12 mouse cellular contexts compared by ENCODE assay signal in the genomic region with DNA sequence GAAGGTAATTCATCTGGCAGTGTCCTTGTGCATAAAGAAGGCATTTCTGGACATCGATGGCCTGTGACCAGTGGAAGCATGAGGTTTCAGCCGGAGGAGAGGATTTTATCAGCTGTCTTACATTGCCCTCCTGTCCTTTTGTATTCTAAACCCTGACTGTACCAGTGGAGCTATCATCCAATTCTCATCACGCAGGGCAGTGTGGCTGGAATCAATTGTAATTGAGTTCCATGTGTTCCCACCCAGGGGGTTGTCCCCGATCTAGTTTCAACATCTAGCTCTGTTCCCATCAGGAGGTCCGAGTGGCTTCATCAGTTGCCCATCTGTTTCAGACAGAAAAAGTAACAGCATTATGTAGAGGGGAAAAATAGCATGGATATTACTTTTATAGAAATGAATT.
A peak's percentile ranks its signal among the peaks of the same experiment; 100 is the strongest.
DNase-seq lines count a peak whose midpoint lies in the region; ATAC-seq and TF ChIP-seq lines count a peak whose summit lies in the region.
"Had no signal": no experiment of that assay in that cellular context is flagged by ENCODE, and none has a peak within 500 bp of the region (broad histone marks: within the 10 kb centered on the region; RNA-seq: fewer than 3 reads in every experiment).

No protein-coding gene starts in this region.

- no peak for TF ChIP-seq CTCF in brain, embryonic 14.5 days (IDR thresholded peaks at IDR 0.05; ENCODE audit: borderline replicate concordance, extremely low read depth, insufficient read depth, insufficient read length)
- no peak for TF ChIP-seq CTCF in kidney, adult 2 months (conservative IDR thresholded peaks at IDR 0.05; ENCODE audit: insufficient read depth, insufficient read length, low read depth, low read length)

- no peak for TF ChIP-seq POLR2A in brain, embryonic 14.5 days (IDR thresholded peaks at IDR 0.05; ENCODE audit: borderline replicate concordance, extremely low read depth, insufficient read depth, insufficient read length, poor library complexity, severe bottlenecking)
- no peak for TF ChIP-seq POLR2A in kidney, adult 2 months (IDR thresholded peaks at IDR 0.05; ENCODE audit: low read depth, low read length)

- no peak overlapping the region for H3K4me3 ChIP-seq in hindbrain, embryonic 10.5 days
- no peak overlapping the region for H3K4me3 ChIP-seq in midbrain, embryonic 15.5 days
- H3K4me3 ChIP-seq in kidney, adult 2 months (ENCODE audit: insufficient read depth, low read depth, low read length): no peak overlapping the region
- H3K4me3 ChIP-seq: embryonic facial prominence, embryonic 12.5 days; heart, embryonic 12.5 days; megakaryocyte, embryonic 14.5 days had no signal

- no peaks in the 10 kb centered on the region for H3K27me3 ChIP-seq in hindbrain, embryonic 10.5 days (ENCODE audit: insufficient read depth, poor library complexity, severe bottlenecking)
- no peaks in the 10 kb centered on the region for H3K27me3 ChIP-seq in midbrain, embryonic 15.5 days (replicated peaks)
- no peaks in the 10 kb centered on the region for H3K27me3 ChIP-seq in kidney, adult 2 months (replicated peaks; ENCODE audit: control insufficient read depth, insufficient read depth, low read length)
- H3K27me3 ChIP-seq: embryonic facial prominence, embryonic 12.5 days; heart, embryonic 12.5 days; megakaryocyte, embryonic 14.5 days had no signal

- WGBS in hindbrain, embryonic 10.5 days: 30% methylated on average over 5 of the region's 5 CpGs
- 27% methylated on average over 5 of the region's 5 CpGs for WGBS in midbrain, embryonic 15.5 days
- 61% methylated on average over 5 of the region's 5 CpGs for WGBS in kidney, adult 2 months

- no peaks in the 10 kb centered on the region for H3K9me3 ChIP-seq in hindbrain, embryonic 10.5 days
- H3K9me3 ChIP-seq in midbrain, embryonic 15.5 days: no peaks in the 10 kb centered on the region
- H3K9me3 ChIP-seq: embryonic facial prominence, embryonic 12.5 days; heart, embryonic 12.5 days; megakaryocyte, embryonic 14.5 days had no signal

- H3K4me2 ChIP-seq in midbrain, embryonic 15.5 days: no peak overlapping the region
- H3K4me2 ChIP-seq: embryonic facial prominence, embryonic 12.5 days; heart, embryonic 12.5 days had no signal

- H3K9ac ChIP-seq in midbrain, embryonic 15.5 days: no peak overlapping the region
- H3K9ac ChIP-seq: embryonic facial prominence, embryonic 12.5 days; heart, embryonic 12.5 days had no signal

- 0 out of 2 replicates have a peak, but pooled peaks cover 4% of the 10 kb centered on the region for H3K4me1 ChIP-seq in hindbrain, embryonic 10.5 days (replicated peaks)
- peaks cover 9% of the 10 kb centered on the region for H3K4me1 ChIP-seq in midbrain, embryonic 15.5 days
- H3K4me1 ChIP-seq in kidney, adult 2 months (ENCODE audit: control insufficient read depth, insufficient read depth, low read length): no peaks in the 10 kb centered on the region
- H3K4me1 ChIP-seq: embryonic facial prominence, embryonic 12.5 days; heart, embryonic 12.5 days; megakaryocyte, embryonic 14.5 days had no signal

- peak overlapping the region; percentile 35; the same call in 1 of the 2 replicates for H3K27ac ChIP-seq in hindbrain, embryonic 10.5 days
- H3K27ac ChIP-seq in midbrain, embryonic 15.5 days: no peak overlapping the region
- no peak overlapping the region for H3K27ac ChIP-seq in kidney, adult 2 months (ENCODE audit: insufficient read depth, low read depth, low read length)
- H3K27ac ChIP-seq: embryonic facial prominence, embryonic 12.5 days had no signal

- H3K36me3 ChIP-seq in hindbrain, embryonic 10.5 days: no peaks in the 10 kb centered on the region
- no peaks in the 10 kb centered on the region for H3K36me3 ChIP-seq in midbrain, embryonic 15.5 days (replicated peaks)
- no peaks in the 10 kb centered on the region for H3K36me3 ChIP-seq in kidney, adult 2 months (ENCODE audit: control insufficient read depth, insufficient read depth, low read length)
- H3K36me3 ChIP-seq: embryonic facial prominence, embryonic 12.5 days; heart, embryonic 12.5 days had no signal

- DNase-seq in brain, embryonic 14.5 days (ENCODE audit: low read depth): peak; percentile 75
- DNase-seq in cerebellum, adult 8-10 months: peak; percentile 88
- peak; percentile 48 for DNase-seq in hindbrain, embryonic 10.5 days (ENCODE audit: low spot score)
- DNase-seq in kidney, postnatal 14 days: no peak
- DNase-seq in kidney, adult 2 months: no peak
- DNase-seq in thymus, postnatal 25 days: no peak
- DNase-seq: layer of hippocampus, adult 9-11 months; lung, adult 2 months had no signal

- peak; percentile 62; the same call in 1 of the 2 replicates for ATAC-seq in midbrain, embryonic 15.5 days (replicated peaks)

Comparison
In these comparisons a context has a peak if more than half of its experiments do, and no peak if none do; other contexts are left out.
1. DNase-seq: peak in brain, embryonic 14.5 days (single experiment), cerebellum, adult 8-10 months (single experiment) and hindbrain, embryonic 10.5 days (single experiment); none in kidney, postnatal 14 days (single experiment), kidney, adult 2 months (single experiment) and thymus, postnatal 25 days (single experiment).